Mouse (Mus musculus) left cerebral cortex, postnatal 25 days (tissue): ENCODE measurements around the gene Fam83e. TPM values are rescaled to one million over a fixed set of nuclear protein-coding genes. Genes with fewer than 3 reads are reported as not detected.

ENCODE experiments used
- DNase-seq, 2 experiments: peaks; one replicate each; pipeline ENCODE4 v3.0.0; 2022; ENCODE audit warnings: low spot score in 2 of 2, mixed read lengths in 1 of 2
- intact Hi-C: fragments of 180-260 bp; cut with DNase I; formaldehyde crosslinking; loops from one replicate; pipeline ENCODE4 v1.15.1; 2025
- total RNA-seq, 2 experiments: library from RNA; stranded (reverse); gene quantifications; 2 replicates each; pipeline ENCODE4 v1.2.3; 2021

Fam83e gene
- total RNA-seq, 2 experiments from 2014 or later, result 0.11 to 0.23 TPM

GRCm38 (mm10) chr7:45765995-45766394 lies 45.0 kb downstream of the Fam83e start:
- DNase-seq, result no peak
- intact Hi-C loops, result loop anchor here (5.0 kb wide), 1 partner anchor 231 kb away; no protein-coding TSS in a partner anchor

- DNase-seq, result no peak
- intact Hi-C loops, result loop anchor here (5.0 kb wide), 1 partner anchor 231 kb away; no protein-coding TSS in a partner anchor
Observed at GRCm38 (mm10) chr7:45766764-45767163, 45.8 kb downstream of the Fam83e start.

GRCm38 (mm10) chr7:45767500-45767899 lies 46.5 kb downstream of the Fam83e start:
- intact Hi-C loops, result loop anchor here (5.0 kb wide), 1 partner anchor 230 kb away; no protein-coding TSS in a partner anchor
- no peak for DNase-seq

GRCm38 (mm10) chr7:45770427-45771082 lies 49.5 kb downstream of the Fam83e start:
- DNase-seq, result no peak
- intact Hi-C loops, result no loop called here

- no peak for DNase-seq
- intact Hi-C loops, result no loop called here
Observed at GRCm38 (mm10) chr7:45771101-45771500, 50.1 kb downstream of the Fam83e start.

GRCm38 (mm10) chr7:45775237-45775636 lies 54.2 kb downstream of the Fam83e start:
- intact Hi-C loops, result no loop called here
- no peak for DNase-seq

Other genes starting within 250 kb of the Fam83e start
- not detected for gene Tulp2, start 239.3 kb upstream of the Fam83e start, total RNA-seq
- gene Gm45808, start 234.4 kb upstream of the Fam83e start, total RNA-seq, result under 1 TPM in 1 of 2 experiments, not detected in 1; 0.73 TPM
- gene Dhdh, start 232.4 kb upstream of the Fam83e start, total RNA-seq, result 1 to 10 TPM; 2.7 to 4.0 TPM
- 100 to 1,000 TPM; 103 to 105 TPM for gene Nucb1, start 210.8 kb upstream of the Fam83e start, total RNA-seq
- 10 to 100 TPM; 22.0 to 22.2 TPM for gene Ppp1r15a, start 194.9 kb upstream of the Fam83e start, total RNA-seq
- gene Plekha4, start 194.9 kb upstream of the Fam83e start, total RNA-seq, result 1 to 10 TPM; 1.2 to 2.7 TPM
- gene Hsd17b14, start 166.3 kb upstream of the Fam83e start, total RNA-seq, result under 1 TPM in 1 of 2 experiments, not detected in 1; 0.25 TPM
- 10 to 100 TPM; 23.0 to 23.6 TPM for gene Bcat2, start 151.1 kb upstream of the Fam83e start, total RNA-seq
- gene Fgf21, start 105.7 kb upstream of the Fam83e start, total RNA-seq, result not detected
- gene Fut1, start 103.9 kb upstream of the Fam83e start, total RNA-seq, result under 1 TPM in 1 of 2 experiments, not detected in 1; 0.21 TPM
- not detected for gene Izumo1, start 99.4 kb upstream of the Fam83e start, total RNA-seq
- 1 to 10 TPM; 8.1 to 8.2 TPM for gene Rasip1, start 93.7 kb upstream of the Fam83e start, total RNA-seq
- 1 to 10 TPM; 2.4 to 3.6 TPM for gene Mamstr, start 81.2 kb upstream of the Fam83e start, total RNA-seq
- gene Fut2, start 54.8 kb upstream of the Fam83e start, total RNA-seq, result under 1 TPM in 1 of 2 experiments, not detected in 1; 0.21 TPM
- gene Ntn5, start 37.2 kb upstream of the Fam83e start, total RNA-seq, result 1 to 10 TPM; 3.4 to 3.5 TPM
- gene Sec1, start 26.8 kb upstream of the Fam83e start, total RNA-seq, result under 1 TPM; 0.37 to 0.48 TPM
- gene Car11, start 21.4 kb upstream of the Fam83e start, total RNA-seq, result 100 to 1,000 TPM; 184 to 223 TPM
- 100 to 1,000 TPM in 1 of 2 experiments, 10 to 100 TPM in 1; 66.2 to 147 TPM for gene Dbp, start 16.1 kb upstream of the Fam83e start, total RNA-seq
- gene Rpl18, start 5.8 kb upstream of the Fam83e start, total RNA-seq, result 100 to 1,000 TPM; 315 to 323 TPM
- 10 to 100 TPM; 29.7 to 29.8 TPM for gene Sphk2, start 3.2 kb upstream of the Fam83e start, total RNA-seq
- not detected for gene Spaca4, start 4.6 kb downstream of the Fam83e start, total RNA-seq
- 100 to 1,000 TPM; 220 to 235 TPM for gene Lmtk3, start 62.5 kb downstream of the Fam83e start, total RNA-seq
- 10 to 100 TPM in 1 of 2 experiments, 1 to 10 TPM in 1; 8.6 to 12.4 TPM for gene Sult2b1, start 63.5 kb downstream of the Fam83e start, total RNA-seq
- gene Cyth2, start 93.4 kb downstream of the Fam83e start, total RNA-seq, result 100 to 1,000 TPM; 204 to 210 TPM
- 1 to 10 TPM; 2.6 to 2.7 TPM for gene Kcnj14, start 103.6 kb downstream of the Fam83e start, total RNA-seq
- gene Grwd1, start 109.7 kb downstream of the Fam83e start, total RNA-seq, result 10 to 100 TPM; 21.0 to 23.2 TPM
- 10 to 100 TPM; 81.2 to 84.0 TPM for gene Kdelr1, start 151.6 kb downstream of the Fam83e start, total RNA-seq
- 10 to 100 TPM; 10.9 TPM for gene Grin2d, start 157.2 kb downstream of the Fam83e start, total RNA-seq
- not detected for gene Syngr4, start 175.5 kb downstream of the Fam83e start, total RNA-seq
- 10 to 100 TPM; 17.6 to 20.1 TPM for gene Tmem143, start 175.7 kb downstream of the Fam83e start, total RNA-seq
- 1 to 10 TPM; 6.6 to 7.2 TPM for gene Emp3, start 200.2 kb downstream of the Fam83e start, total RNA-seq
- 1 to 10 TPM; 1.6 to 2.9 TPM for gene Ccdc114, start 202.9 kb downstream of the Fam83e start, total RNA-seq